Mouse (Mus musculus) heart, postnatal 10 days (tissue): Measurements from ENCODE around the gene Rnf43. TPM values are rescaled to one million over a fixed set of nuclear protein-coding genes. Genes with fewer than 3 reads are reported as not detected.

Experiments
- DNase-seq, 2 experiments: peaks; one replicate each; pipeline ENCODE4 v3.0.0; 2021
- intact Hi-C: fragments of 180-260 bp; cut with DNase I; formaldehyde crosslinking; loops from one replicate; pipeline ENCODE4 v1.15.1; 2025
- microRNA-seq, 2 experiments: library from miRNA; unstranded; fragments of <30 nt; microRNA quantifications; one replicate each; pipeline ENCODE4 v1.2.0; 2022
- total RNA-seq, 2 experiments: library from RNA; stranded (reverse); gene quantifications; 2 replicates each; pipeline ENCODE4 v1.2.3; 2021

The Rnf43 gene
- total RNA-seq, 2 experiments from 2014 or later: 0.34 to 0.40 TPM

GRCm38 (mm10) chr11:87780130-87780529 lies 117.6 kb downstream of the Rnf43 start:
- intact Hi-C loops: no loop called here
- DNase-seq: no peak

Small RNAs within 50 kb of the gene (microRNA-seq; reads per million reads assigned to microRNA genes)
- gene Mir142: 0 reads per million in 2 experiments
- 0 reads per million in 2 experiments for gene Mir142b

Other genes starting within 250 kb of the Rnf43 start
- not detected for gene Gm11492, start 96.1 kb upstream of the Rnf43 start, total RNA-seq
- gene Sept4, start 93.8 kb upstream of the Rnf43 start, total RNA-seq: 10 to 100 TPM; 89.3 to 99.0 TPM
- gene Mtmr4, start 70.6 kb upstream of the Rnf43 start, total RNA-seq: 10 to 100 TPM; 14.5 to 15.1 TPM
- under 1 TPM; 0.05 to 0.14 TPM for gene Hsf5, start 45.6 kb upstream of the Rnf43 start, total RNA-seq
- 10 to 100 TPM; 50.5 to 56.9 TPM for gene Supt4a, start 74.8 kb downstream of the Rnf43 start, total RNA-seq
- gene Tspoap1, start 97.8 kb downstream of the Rnf43 start, total RNA-seq: under 1 TPM; 0.15 to 0.31 TPM
- not detected for gene Mpo, start 130.9 kb downstream of the Rnf43 start, total RNA-seq
- not detected for gene Lpo, start 165.6 kb downstream of the Rnf43 start, total RNA-seq
- gene Mks1, start 190.5 kb downstream of the Rnf43 start, total RNA-seq: 1 to 10 TPM; 3.3 to 3.9 TPM
- not detected for gene Epx, start 212.8 kb downstream of the Rnf43 start, total RNA-seq
- not detected for gene Olfr462, start 229.5 kb downstream of the Rnf43 start, total RNA-seq
- not detected for gene Olfr463, start 234.7 kb downstream of the Rnf43 start, total RNA-seq